Mouse (Mus musculus) skeletal muscle tissue, adult 2 months (tissue): ENCODE measurements at regions not wholly inside any gene's neighbourhood (a gene's known extent, or its start where the extent isn't known, plus 50 kb on each side); places are given as distances from the start of the nearest gene placed in this dataset.
A peak's percentile ranks its signal among the peaks of the same experiment; 100 is the strongest.
"Not testable (repeated sequence)": the region's sequence is repeated elsewhere in the genome, so short reads cannot be mapped to it uniquely, and the experiment has no call there.

Experiments used
- DNase-seq: peaks from one replicate; pipeline ENCODE4 v3.0.0-alpha.2; 2012; ENCODE audit warnings: low read depth, low spot score

DNA sequence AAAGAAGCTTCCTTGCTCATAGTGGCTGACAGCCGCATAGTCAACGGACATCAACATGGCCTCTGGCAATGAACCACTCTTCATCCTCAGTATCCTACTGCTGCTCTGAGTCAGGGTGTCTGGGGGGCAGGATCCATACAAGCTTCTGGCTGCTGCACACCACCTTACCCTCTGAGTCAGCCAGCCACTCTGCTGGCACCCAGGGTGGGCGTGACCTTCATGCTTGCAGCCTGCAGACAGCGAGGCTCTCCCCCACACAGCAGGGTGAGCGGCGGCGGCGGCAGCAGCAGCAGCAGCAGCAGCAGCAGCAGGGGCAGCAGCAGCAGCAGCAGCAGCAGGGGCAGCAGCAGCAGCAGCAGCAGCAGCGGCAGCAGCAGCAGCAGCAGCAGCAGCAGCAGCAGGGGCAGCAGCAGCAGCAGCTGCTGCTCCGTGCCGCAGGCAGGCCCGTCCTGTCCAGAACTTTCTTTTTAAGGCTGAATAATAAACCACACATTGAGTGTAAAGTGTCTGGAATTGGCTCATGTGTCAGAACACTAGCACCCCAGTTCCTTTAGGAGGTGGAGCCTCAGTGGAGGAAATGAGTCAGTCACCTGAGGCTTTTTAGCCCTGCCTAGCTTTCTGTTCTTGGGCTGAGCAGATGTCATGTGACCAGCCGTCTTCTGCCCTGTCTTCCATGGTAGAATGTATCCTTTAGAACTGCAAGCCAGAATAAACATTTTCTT is 186.3 kb downstream of the 1810013L24Rik start:
- DNase-seq, result no peak

DNA sequence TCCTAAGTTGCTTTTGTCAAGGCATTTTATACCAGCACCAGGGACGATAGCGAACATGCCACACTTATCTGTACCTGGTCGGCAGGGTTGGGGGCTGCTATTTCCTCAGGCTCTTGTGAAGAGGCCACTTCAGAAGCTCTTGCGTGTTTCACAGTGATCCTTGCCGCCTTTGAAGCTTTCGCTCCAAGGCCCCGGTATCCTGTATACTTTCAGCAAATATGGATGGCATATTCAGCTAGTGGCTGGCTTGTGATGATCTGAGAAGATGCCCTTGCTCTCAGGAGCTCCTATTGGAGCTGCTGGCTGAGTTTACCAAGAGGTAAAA is 186.8 kb downstream of the 1810013L24Rik start:
- no peak for DNase-seq

DNA sequence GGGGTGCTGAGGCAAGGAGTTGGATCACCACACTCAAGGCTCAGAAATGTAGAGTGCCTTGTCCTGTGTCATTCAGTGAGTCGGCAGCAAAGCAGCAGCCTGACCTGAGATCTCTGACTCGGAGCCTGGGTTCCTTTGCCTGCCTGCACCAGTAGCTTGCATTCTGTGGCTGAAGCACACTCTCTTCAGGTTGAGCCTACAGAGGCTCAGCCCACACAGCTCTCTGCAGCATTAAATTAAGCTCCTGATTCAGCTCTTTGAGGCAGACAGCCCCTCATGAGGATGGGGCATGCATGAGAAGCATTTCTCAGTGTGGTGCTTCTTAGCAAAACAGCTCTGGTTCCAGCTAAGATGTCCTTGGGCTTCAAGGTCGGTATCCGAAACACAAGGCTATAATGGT is 200.8 kb downstream of the 1810013L24Rik start:
- DNase-seq, result no peak

DNA sequence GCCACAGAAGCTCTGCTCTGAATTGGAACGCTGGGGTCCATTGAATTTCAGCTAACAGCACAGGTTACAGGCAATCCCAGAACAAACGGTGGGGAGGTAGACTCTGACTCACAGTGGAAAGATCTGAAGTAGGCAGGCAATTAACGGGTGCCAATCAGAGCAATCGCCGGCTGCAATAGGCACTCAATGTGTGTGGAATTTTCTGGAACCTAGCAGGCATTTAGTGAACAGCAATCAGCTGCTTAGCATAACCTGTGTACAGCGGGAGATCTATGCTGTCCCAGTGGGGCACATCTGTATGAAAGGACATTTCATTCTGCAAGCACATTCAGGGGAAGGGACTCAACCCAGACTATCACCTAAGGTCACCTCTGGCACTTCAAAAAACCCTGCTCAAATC is 213.4 kb downstream of the 1810013L24Rik start:
- no peak for DNase-seq

DNA sequence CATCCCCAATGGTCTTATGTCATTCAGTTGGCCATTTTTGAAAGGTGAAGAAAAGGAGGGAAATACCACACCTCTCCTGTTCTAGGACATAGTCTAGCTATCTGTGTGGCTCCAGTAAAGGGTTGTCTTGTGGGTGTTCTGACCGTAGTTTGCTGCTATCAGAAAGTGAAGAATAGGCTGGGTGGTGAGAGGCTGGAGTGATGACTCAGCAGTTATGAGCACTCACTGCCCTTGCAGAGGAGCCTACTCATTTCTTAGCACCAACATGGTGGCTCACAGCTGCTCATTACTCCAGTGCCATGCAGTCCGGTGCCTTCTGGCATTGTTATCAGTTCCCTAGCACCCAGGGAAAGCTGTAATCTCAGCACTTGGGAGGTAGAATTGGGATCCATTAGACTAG is 217.0 kb downstream of the 1810013L24Rik start:
- DNase-seq, result no peak

DNA sequence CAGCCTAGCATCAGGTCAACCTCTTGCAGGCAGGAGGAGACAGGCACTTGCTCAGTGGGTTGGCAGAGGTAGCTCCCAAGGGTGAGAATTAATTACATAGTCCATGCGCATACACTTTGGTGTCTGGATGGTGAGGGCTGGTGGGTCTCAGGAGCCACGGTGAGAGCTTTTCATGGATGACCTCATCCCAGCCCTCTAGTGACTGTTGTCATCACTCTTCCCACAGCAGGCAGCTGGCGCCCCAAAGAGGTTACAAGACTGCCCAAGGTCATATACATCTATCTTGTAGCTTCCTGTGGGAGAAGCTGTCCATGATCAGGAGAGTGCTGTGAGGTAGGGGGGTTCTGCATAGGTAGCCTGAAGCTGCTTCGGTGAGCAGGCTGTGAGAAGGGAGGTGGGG is 224.5 kb downstream of the 1810013L24Rik start:
- no peak for DNase-seq

DNA sequence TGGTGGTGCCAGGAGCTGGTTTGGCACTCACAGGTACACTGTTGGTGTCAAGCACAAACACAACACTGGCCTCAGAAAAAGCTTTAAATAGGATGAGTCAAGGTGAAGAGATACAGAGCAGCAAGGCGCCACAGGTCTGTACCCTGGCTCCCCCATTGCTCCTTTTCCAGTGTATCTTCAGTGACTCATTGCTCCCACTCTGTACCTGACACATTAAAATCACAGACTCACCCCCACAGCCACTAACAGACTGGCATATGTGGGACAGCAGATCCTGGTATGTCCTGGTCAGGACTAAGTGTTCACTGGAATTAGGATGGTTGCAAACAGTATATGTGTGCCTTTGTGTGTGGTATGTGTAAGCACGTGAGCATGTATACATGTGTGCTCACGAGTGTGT is 226.5 kb downstream of the 1810013L24Rik start:
- DNase-seq, result no peak

DNA sequence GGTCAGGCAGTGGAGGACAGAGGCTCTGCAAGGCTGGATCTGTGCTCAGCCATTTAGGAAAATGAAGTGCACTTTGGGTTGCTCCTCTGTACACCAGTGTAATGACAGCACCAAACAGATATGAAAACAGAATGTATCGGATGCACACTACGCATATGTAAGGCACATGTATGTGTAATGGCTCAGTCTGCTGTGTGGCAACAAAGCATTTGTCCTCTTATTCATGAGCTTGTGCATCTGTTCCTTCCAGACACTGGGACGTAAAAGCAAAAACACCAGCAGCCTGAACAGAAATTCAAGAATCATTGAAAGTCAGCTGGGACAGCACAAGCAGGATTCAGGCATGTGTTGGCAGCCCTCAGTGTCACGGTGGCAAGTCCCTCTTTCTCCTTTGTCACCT is 241.6 kb downstream of the 1810013L24Rik start:
- no peak for DNase-seq

DNA sequence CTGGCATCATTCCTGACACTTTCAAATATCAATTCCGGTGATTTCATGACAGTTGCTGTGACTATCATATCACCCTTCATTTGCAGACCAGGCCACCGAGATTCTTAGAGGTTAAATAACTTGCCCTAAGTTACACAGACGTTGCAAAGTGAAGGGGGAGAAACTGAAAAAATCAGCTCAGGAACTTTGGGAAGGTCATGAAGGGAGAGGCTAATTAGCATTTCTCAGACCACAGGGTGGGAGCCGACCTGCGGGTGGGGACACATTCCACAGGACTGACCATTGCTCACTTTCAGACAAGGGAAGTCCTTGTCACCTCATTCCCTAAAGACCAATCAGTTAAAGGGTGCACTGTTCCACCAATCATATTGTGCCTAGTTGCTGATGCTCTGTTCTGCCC is 242.1 kb downstream of the 1810013L24Rik start:
- not testable (repeated sequence) for DNase-seq

DNA sequence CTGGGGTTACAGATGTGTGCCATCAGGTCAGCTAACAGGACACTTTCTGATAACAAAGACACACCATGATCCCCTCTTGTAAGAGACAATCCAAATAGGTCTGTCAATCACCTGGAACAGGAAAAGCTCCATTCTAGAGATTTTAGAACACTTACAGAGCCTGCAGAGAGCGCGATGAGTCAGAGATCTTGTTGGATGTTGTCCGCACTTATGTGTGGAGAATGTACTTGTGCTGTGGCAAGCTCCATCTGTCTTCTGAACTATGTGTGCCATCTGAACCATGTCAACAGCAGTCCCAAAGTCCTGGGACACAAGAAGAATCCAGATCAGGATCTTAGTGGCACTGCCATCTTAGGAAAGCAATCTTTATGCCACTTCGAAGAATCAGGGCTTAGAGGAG is 244.4 kb downstream of the 1810013L24Rik start:
- no peak for DNase-seq

DNA sequence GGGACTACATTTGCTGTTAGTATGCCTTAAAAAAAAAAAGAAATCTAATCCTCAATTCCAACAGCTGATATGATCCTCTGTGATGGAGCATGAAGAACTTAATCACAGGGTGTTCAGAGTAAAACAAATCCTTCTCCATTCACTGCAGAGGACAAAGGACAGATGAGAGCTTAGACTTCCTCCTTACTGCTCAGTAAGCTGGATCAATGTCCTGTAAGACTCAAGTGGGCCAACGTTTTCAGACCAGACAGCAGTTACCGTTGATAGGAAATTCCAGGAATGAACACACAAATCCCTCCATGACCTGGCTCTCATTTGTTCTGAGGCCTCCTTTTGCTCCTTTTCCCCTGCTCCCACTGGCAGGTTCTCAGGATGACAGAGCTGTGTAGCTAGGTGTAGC is 247.6 kb downstream of the 1810013L24Rik start:
- no peak for DNase-seq

DNA sequence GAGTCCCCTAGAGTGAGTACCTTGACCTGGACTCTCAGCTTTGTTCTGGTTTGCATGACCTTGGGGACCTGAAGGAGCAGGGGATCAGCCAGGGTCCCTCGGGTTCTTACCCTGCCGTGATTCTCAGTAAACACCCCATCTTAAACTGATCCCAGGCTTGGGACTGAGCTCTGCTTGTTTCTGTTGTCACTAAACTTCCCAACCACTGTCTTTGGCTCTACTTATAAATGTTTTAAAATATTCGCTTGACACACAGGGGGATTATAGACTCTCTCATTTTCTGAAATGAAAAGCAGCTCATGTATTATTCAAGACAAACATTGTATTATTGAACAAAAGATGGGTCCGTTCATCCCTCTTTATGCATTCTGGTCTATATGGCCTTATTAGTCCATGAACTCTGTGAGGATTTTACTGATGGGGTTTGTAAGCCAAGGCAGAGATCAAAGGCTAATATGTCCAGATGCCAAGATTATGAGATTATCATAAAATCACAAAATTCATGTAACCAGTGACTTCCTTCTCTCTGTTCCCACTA is 248.6 kb downstream of the 1810013L24Rik start:
- DNase-seq, result no peak

DNA sequence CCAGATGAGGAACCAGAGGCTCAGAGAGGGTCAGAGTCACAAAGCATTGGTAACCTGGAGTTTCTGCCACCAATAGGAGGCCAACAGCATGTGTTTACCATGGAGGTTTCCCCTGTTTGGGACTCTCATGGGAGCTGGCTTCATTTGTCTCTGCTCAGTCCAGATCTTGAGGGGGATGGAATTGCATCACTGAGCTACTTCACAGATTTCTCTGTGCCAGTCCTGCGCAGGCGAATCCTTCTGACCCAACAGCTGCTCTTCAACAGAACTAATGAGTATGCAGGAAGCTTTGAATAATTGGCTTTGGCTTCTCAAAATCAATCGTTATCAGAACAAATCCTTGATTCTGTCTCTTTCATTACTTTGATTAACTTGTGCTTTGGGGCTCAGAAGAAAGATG is 253.1 kb downstream of the 1810013L24Rik start:
- DNase-seq, result no peak

DNA sequence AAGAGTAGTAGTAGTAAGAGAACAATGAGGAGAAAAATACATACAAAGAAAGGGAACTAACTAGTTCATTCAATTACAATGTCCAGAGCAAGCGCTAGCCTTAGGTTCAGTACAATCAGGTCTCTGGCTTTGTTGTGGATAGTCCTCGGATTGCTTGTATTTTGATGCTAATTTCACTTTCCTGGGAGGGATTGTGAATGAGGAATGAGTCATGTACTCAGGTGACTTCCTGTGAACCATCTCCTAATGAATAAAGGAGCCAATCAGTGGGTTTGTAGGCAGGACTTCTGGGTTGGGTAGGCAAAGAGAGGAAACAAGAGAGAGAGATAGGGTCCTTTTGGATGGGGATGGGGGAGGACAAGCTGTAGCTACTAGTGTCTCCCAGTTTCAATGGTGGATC is 253.8 kb downstream of the 1810013L24Rik start:
- no peak for DNase-seq

DNA sequence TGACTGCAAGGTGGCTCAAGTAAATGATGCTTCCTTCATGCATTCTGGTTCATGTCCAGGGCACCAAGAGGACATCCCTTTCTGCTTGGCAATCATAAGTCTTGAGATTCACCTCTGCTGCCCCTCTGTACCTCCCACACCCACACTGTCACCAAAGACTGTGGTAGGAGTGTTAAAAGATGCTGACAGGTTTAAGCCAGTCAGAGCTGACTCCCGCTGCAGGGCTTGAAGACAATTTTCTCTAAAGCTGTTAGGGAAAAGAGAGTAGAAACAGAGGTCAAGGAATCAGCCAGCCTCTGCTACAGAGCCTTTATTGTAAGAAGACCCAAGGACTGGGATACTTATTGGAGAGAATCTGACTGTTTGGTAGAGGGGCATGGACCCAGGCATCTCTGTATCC is 254.7 kb downstream of the 1810013L24Rik start:
- no peak for DNase-seq

DNA sequence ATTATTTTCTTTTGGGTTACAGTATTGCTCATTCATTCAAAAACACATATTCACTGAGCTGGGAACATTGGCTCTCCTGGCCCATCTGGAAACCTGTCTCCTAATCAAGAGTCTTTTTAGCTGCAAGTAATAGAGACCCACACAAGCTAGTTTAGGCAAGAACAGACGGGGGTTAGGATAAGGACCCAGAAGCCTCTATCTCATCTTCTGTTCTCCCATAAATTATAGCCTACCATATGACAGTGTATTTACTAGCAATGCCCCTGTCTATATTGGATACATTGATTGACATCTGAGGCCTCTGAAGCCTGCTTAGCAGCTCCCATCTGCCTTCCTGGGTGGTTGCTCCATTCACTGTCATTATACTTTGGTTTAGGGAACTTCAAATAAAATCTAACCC is 255.2 kb downstream of the 1810013L24Rik start:
- DNase-seq, result no peak

DNA sequence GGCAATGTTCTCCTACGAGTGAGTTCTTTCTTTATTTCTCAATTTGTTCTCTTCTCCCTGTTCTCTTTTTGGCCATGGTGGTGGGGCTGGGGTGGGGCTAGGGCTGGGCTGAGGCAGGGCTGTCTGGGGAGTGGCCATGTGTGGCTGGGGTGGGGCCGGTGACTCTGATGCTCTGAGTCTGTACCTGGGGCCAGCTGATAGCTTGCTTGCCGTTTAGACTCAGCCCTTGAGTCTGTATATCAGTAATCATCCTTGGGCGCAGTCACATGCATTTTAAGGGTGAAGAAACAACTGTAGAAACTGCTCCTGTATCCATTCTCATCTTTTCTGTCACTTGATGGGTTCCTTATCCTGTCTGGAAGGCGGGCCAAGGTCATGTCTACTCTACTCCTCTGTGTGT is 256.1 kb downstream of the 1810013L24Rik start:
- DNase-seq, result no peak

DNA sequence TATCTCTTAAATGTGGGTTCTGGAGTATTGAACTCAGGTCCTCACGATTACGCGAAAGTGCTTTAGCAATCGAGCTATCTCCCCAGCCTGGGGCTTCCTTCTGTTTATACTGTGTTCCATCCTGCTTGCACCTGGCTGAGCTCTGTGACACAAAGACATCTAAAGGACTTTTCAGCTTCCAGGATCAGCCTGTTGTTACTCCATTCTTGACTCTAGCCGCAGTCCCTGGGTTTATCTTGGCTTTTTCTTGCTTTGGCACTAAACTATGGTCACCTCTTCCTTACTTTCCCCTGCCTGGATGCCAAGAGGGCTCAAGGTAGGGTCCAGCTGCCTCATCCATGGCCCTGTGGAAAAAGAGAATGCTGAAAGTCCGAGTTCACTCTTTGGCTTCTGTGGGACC is 261.9 kb downstream of the 1810013L24Rik start:
- DNase-seq, result no peak

DNA sequence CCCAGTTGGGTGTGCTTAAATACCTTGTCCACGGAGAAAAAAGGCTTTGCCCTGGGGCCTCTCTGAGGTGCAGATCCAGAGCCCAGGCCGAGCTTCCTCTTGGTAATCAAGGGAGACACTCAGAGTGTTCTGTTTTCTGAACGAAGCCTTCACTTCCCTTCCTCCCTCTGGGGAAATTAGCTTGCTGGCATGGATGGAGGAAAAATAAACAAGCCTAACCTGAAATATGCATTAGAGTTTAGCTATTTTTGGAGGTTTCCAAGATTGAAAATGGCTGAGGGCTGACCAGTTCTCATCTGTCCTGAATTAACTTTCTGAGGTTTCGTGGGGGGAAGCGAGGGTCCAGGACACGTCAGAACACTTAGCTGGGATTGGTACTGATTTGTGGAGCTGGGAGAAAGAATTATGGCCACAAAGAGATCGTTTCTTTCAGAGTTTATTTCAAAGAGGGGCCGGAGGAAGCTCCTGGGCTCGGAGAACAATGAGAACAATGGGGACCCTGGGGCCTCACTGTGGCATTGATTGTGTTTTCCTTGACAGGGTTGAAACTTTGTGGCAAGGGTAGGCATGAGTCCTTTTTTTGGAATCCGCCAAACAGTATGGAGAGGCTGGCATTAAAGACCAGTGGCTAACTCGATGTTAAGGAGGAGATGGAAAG is 262.4 kb downstream of the 1810013L24Rik start:
- peak; percentile 3 for DNase-seq

DNA sequence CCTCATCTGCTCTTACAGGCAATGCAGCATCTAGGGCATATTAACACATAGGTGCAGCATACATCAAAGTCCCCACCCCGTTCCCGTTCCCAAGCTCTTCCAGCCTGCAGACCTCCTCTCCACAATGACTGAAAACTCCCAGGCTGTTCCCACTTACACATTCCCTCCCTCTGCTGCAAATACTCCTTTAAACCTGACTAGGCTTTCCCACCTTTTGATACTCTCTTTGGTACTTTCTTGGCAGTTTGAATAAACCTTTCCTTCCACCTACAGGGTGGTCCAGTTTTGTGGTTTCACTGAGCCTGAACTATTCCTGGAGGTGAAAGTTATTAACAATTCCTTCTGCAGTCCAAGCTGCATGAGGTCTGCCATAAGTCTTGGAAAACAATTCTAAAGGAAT is 263.7 kb downstream of the 1810013L24Rik start:
- DNase-seq, result no peak

DNA sequence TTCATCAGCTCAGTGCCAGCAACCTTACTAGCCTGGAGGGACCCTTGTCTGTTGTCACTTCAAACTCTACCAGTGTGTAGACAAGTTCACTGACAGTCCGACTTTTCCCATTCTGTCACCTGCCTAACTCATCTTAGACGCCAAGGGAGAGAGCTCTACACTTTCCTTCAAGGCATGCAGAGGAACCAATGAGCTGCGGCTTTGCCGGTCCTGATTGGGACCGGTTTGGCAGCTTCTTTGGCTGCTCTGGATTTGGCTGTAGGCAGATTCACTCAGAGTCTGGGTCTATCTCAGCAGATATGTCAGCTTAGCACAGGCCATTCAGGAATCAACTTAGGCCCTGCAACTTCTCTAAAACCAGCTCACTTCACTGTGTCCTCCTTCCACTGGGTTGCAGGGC is 264.3 kb downstream of the 1810013L24Rik start:
- no peak for DNase-seq

DNA sequence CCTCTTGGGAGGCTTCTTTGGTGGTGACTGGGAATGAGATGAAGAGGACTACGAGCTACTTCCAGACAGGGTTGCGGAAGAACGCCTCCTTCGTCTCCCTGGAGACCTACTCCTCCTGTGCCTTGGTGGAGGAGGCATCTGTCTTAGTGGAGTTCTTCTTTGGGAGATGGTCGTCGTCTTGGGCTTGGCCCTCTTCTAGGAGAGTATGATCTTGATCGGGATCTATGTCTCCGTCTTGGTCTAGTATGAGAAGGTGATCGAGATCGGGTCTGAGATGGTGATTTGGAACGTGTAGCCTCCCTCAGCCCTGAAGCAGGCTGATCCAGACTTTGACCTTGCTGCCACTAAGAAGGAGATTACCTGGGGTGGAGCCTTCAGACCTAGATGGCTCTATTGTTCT is 276.3 kb downstream of the 1810013L24Rik start:
- no peak for DNase-seq

DNA sequence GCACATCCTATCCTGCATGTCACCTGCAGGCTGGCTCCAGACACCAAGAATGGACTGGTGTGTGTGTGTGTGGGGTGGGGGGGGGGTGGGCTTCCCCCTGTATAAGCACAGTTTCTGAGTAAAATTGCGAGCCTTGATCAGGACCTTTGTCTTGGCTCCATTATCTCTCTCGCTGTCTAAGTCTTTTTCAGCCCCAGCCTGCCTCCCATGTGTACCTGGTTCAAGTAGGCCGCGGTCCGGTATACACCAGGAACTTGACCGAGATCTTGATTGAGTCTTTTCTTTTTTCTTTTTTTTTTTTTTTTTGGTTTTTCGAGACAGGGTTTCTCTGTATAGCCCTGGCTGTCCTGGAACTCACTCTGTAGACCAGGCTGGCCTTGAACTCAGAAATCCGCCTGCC is 276.8 kb downstream of the 1810013L24Rik start:
- DNase-seq, result not testable (repeated sequence)
